Mouse (Mus musculus) lung, postnatal 0 days (tissue): ENCODE results near the gene Ppm1l. TPM values are rescaled to one million over a fixed set of nuclear protein-coding genes. Genes with fewer than 3 reads are reported as not detected.

Source experiments
- ATAC-seq: fragments of 200-750 bp; cut with Nextera tagmentation; 2 replicates; pipeline ENCODE4 v1.8.0; 2017; ENCODE audit warnings: moderate library complexity
- DNase-seq: peaks from one replicate; pipeline ENCODE4 v3.0.0-alpha.2; 2016; ENCODE audit warnings: low spot score
- H3K27ac ChIP-seq: fragments of 300-500 bp; sonication (generic); 2 replicates; pipeline ENCODE4 v1.5.1; 2014; ENCODE audit warnings: antibody characterized with exemption, mild to moderate bottlenecking, low read length, mixed read lengths
- H3K27me3 ChIP-seq: fragments of 300-500 bp; sonication (generic); replicated peaks from 2 replicates; pipeline ENCODE4 v1.6.1; 2014; ENCODE audit warnings: low read length, mixed read lengths; ENCODE audit not compliant: insufficient read depth
- H3K36me3 ChIP-seq: fragments of 300-500 bp; sonication (generic); 2 replicates; pipeline ENCODE4 v1.6.1; 2014; ENCODE audit warnings: low read length, mixed read lengths; ENCODE audit not compliant: insufficient read depth
- H3K4me1 ChIP-seq: fragments of 300-500 bp; sonication (generic); 2 replicates; pipeline ENCODE4 v1.6.1; 2014; ENCODE audit warnings: antibody characterized with exemption, low read depth, low read length, mixed read lengths; ENCODE audit not compliant: insufficient read depth
- H3K4me2 ChIP-seq: fragments of 300-500 bp; sonication (generic); replicated peaks from 2 replicates; pipeline ENCODE4 v1.6.1; 2014; ENCODE audit warnings: low read depth, mild to moderate bottlenecking, low read length, moderate library complexity, mixed read lengths
- H3K4me3 ChIP-seq: fragments of 300-500 bp; sonication (generic); 2 replicates; pipeline ENCODE4 v1.5.1; 2014; ENCODE audit warnings: low read depth, low read length
- H3K9ac ChIP-seq: fragments of 300-500 bp; sonication (generic); replicated peaks from 2 replicates; pipeline ENCODE4 v1.6.1; 2014; ENCODE audit warnings: low read depth, mild to moderate bottlenecking
- H3K9me3 ChIP-seq: fragments of 300-500 bp; sonication (generic); 2 replicates; pipeline ENCODE4 v1.6.1; 2016; ENCODE audit warnings: low read length, mixed read lengths
- CTCF ChIP-seq: IDR thresholded peaks from 2 replicates; pipeline ENCODE4 v1.5.1; 2016; ENCODE audit warnings: antibody characterized with exemption, mild to moderate bottlenecking
- EP300 ChIP-seq: IDR thresholded peaks from 2 replicates; pipeline ENCODE4 v1.6.1; 2016; ENCODE audit warnings: antibody characterized with exemption, mild to moderate bottlenecking, control low read depth
- WGBS: fragments of 180-500 bp; shearing (Covaris S2); extraction: QIAGEN DNeasy Blood & Tissue Kit; methylation state at CpG from one replicate; pipeline ENCODE4 v1.1.7; 2014; 5-methylcytosine and 5-hydroxymethylcytosine counted together
- polyA plus RNA-seq: library from polyadenylated mRNA; unstranded; fragments of >200 nt; fragmentation: Nextera tagmentation; extraction: Ambion mirVana; gene quantifications from 2 replicates; pipeline ENCODE4 v1.2.1, GENCODE M21; 2015

Ppm1l gene
- polyA plus RNA-seq, 1 experiment from 2014 or later: 5.8 TPM

DNA sequence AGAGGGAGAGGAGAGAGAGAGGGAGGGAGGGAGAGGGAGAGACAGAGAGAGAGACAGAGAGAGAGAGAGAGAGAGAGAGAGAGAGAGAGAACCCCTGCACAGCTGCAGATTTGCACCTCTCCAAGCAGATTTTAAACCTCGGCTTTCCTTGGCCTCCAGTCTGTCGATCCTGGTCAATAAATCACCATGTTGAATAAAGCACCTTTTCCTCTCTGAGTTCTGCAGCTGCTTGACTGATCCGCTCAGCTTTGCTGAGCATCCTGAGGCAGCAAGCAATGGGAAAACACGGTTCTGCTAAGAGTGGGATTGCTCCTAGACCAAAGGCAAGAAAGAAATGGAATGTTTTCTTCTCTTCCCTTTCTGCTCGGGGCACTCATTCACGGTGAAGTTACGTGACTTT is 195.7 kb downstream of the Ppm1l start:
- ATAC-seq (no peak), DNase-seq (no peak)
- Histone ChIP-seq H3K27ac (no peak overlapping the region), H3K9me3 (no peaks in the 10 kb centered on the region), H3K36me3 (no peaks in the 10 kb centered on the region), H3K9ac (no peak overlapping the region), H3K4me1 (no peaks in the 10 kb centered on the region; the same call in 1 of the 2 replicates), H3K27me3 (no peaks in the 10 kb centered on the region), H3K4me2 (no peak overlapping the region), H3K4me3 (no peak overlapping the region)
- 46% methylated on average over 7 of the region's 7 CpGs for WGBS
- TF ChIP-seq CTCF (no peak), EP300 (no peak)

DNA sequence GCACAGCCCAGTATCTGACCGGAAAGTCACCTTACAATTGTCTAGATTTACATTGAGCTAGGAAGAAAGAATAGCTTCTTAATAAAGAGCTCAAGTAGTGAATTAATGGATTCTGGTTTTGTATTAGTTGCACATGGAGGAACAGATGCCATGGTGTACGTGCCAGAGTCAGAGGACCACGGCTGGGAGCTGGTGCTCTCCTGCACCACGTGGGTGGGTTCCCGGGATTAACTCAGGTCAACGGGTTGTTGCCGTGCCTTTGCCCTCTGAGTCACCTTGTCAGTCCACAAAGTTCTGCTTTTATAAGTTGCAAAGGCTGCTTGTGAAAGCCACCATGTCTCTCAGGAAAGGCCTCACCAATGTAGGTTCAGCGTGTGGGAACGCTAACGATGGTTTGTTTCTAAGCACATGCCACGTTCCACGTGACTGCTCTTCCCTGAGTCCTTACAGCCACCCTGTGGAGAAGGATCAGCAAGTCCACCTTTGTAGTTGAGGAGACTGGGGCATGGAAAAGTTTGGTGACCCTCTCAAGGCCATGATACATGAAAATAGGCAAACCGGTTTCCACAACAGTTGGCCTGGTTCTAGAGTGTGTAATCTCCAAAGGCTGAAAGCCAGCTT is 199.2 kb downstream of the Ppm1l start:
- Histone ChIP-seq H3K4me2 (no peak overlapping the region), H3K9me3 (no peaks in the 10 kb centered on the region), H3K4me1 (no peaks in the 10 kb centered on the region; the same call in 1 of the 2 replicates), H3K27ac (no peak overlapping the region), H3K9ac (no peak overlapping the region), H3K27me3 (no peaks in the 10 kb centered on the region), H3K36me3 (no peaks in the 10 kb centered on the region), H3K4me3 (no peak overlapping the region)
- 59% methylated on average over 13 of the region's 13 CpGs for WGBS
- ATAC-seq: no peak
- DNase-seq: no peak
- TF ChIP-seq EP300 (no peak), CTCF (no peak)

DNA sequence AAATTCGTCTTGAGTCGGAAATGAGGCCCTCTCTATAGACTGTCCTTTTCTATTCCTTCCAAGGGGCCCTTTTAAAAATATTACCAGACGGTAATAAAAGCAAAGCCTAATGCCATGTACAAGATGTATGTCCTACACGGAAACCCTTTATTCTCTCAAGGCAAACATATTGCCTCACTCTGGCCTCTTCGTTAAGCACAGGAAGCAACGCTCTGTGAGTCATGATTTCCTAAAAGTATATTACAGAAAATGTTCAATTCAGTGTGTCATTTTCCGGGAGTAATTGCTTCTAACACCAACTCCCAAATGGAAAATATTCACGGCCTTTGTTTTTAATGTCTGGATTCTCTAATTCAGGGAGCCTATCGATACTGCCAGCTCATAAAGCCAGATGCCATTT is 202.5 kb downstream of the Ppm1l start:
- Histone ChIP-seq H3K9ac (no peak overlapping the region), H3K27me3 (no peaks in the 10 kb centered on the region), H3K9me3 (no peaks in the 10 kb centered on the region), H3K27ac (no peak overlapping the region), H3K4me1 (no peaks in the 10 kb centered on the region; the same call in 1 of the 2 replicates), H3K36me3 (no peaks in the 10 kb centered on the region), H3K4me2 (no peak overlapping the region), H3K4me3 (no peak overlapping the region)
- WGBS: 63% methylated on average over 9 of the region's 9 CpGs
- peak; percentile 43; the same call in 1 of the 2 replicates for ATAC-seq
- no peak for TF ChIP-seq CTCF
- TF ChIP-seq EP300: no peak
- DNase-seq: peak; percentile 46

DNA sequence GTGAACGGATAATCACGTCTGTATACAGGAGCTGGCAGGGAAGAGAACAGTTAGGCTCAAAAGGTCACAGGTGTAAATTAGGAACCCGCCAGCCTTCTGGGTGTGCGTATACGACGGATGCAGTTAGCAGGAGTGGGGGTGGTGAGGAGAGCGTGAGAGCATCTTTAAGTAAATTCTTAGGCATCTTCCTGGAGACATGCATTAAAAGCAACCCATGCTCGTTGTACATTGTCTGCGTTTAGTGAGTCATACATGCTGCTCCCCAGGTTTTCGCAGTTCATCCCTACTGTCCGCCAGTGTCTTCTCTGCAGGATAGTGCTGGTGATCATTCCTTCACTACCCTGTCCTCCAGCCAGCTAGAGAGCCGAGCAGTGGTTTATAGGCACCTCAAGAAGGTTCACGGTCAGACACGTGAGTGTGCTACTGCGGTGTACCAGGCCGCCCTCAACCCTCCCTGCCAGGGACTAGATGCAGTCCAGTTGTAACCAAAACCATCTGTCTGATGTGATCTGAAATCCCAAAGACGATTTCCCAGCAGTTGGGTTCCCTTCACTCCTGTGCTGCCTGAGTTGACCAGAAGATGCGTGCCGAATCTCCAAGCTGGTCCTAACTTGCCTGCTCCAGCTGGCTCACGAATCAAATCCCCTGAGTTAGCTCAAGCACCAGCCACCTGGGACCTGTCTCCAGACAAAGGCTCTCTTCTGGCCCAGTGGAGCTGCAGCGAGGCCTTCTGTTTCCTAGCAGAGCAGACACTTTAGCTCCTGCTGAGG is 203.3 kb downstream of the Ppm1l start:
- H3K9ac ChIP-seq: no peak overlapping the region
- H3K4me2 ChIP-seq: no peak overlapping the region
- no peak for TF ChIP-seq CTCF
- no peak for TF ChIP-seq EP300
- H3K27ac ChIP-seq: no peak overlapping the region
- no peaks in the 10 kb centered on the region for H3K27me3 ChIP-seq
- no peak overlapping the region for H3K4me3 ChIP-seq
- no peaks in the 10 kb centered on the region; the same call in 1 of the 2 replicates for H3K4me1 ChIP-seq
- H3K9me3 ChIP-seq: no peaks in the 10 kb centered on the region
- H3K36me3 ChIP-seq: no peaks in the 10 kb centered on the region
- 84% methylated on average over 21 of the region's 21 CpGs for WGBS
- DNase-seq: no peak
- ATAC-seq: no peak

DNA sequence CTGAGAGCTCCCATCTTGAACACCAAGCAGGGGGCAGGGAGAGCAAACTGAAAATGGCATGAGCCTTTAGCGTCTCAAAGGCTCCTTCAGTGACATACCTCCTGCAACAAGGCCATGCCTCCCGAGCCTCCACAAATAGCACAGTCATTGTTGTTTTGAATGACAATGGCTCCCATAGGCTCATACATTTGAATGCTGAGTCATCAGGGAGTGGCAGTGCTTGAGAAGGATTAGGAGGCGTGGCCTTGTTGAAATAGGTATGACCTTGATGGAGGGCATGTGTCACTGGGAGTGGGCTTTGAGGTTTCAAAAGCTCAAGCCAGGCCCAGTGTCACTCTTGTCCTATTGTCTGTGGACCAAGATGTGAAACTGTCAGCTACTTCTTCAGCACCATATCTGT is 205.6 kb downstream of the Ppm1l start:
- DNase-seq (no peak), ATAC-seq (no peak)
- Histone ChIP-seq H3K4me3 (no peak overlapping the region), H3K27me3 (no peaks in the 10 kb centered on the region), H3K27ac (no peak overlapping the region), H3K9me3 (no peaks in the 10 kb centered on the region), H3K4me2 (no peak overlapping the region), H3K36me3 (no peaks in the 10 kb centered on the region), H3K4me1 (no peaks in the 10 kb centered on the region), H3K9ac (no peak overlapping the region)
- 92% methylated on average over 3 of the region's 3 CpGs for WGBS
- no peak for TF ChIP-seq CTCF
- no peak for TF ChIP-seq EP300

DNA sequence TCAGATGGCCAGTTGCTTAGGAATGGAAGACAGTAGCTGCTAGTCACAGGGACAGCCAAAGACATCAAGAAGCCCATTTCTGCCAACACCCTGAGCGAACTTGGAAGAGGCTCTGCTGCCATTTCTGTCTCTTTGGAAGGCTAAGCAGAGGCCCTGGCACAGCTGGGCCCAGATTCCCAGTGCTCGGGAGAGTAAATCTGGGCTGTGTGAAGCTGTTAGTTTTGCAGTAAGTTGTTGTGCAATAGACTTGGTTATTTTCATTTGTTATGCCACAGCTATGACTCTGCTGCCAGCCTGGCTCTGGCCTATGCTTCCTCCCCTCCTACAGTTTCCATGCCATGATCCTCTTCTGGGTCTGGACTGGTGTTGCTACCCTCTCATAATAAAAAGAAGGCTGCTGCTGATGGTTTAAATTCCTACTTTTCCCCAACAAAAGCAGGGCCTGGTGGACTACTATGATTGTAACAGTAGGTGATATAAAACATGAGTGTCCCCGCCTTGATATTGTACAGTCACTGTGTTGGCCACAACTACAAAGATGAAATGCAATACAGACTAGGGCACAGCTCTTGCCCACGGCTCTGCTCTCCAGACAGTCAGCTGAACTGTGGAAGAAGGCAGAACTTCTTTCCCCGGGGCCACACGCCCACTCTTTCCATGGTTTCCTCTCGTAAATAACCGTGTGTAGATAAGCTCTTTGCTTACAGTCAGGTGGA is 207.9 kb downstream of the Ppm1l start:
- Histone ChIP-seq H3K9me3 (no peaks in the 10 kb centered on the region), H3K4me3 (no peak overlapping the region), H3K27me3 (no peaks in the 10 kb centered on the region), H3K36me3 (no peaks in the 10 kb centered on the region), H3K9ac (no peak overlapping the region), H3K27ac (0 out of 2 replicates have a peak overlapping the region, but pooled peaks have one; percentile 6), H3K4me2 (no peak overlapping the region), H3K4me1 (no peaks in the 10 kb centered on the region)
- 53% methylated on average over 8 of the region's 8 CpGs for WGBS
- DNase-seq (peak; percentile 32), ATAC-seq (peak; percentile 36)
- TF ChIP-seq CTCF (no peak), EP300 (no peak)
